Mouse (Mus musculus) adrenal gland, postnatal 4 days (tissue): ENCODE results near the gene Tmem52. TPM values are rescaled to one million over a fixed set of nuclear protein-coding genes. Genes with fewer than 3 reads are reported as not detected.
"Not testable (repeated sequence)": the region's sequence is repeated elsewhere in the genome, so short reads cannot be mapped to it uniquely, and the experiment has no call there.

Source experiments
- DNase-seq, 2 experiments: peaks; one replicate each; pipeline ENCODE4 v3.0.0; 2021 to 2022; ENCODE audit warnings: low spot score in 2 of 2, mixed read lengths in 2 of 2
- total RNA-seq, 2 experiments: library from RNA; stranded (reverse); gene quantifications; 2 replicates each; pipeline ENCODE4 v1.2.3; 2021

Gene Tmem52
- total RNA-seq, 2 experiments from 2014 or later: 7.4 to 14.4 TPM

DNA sequence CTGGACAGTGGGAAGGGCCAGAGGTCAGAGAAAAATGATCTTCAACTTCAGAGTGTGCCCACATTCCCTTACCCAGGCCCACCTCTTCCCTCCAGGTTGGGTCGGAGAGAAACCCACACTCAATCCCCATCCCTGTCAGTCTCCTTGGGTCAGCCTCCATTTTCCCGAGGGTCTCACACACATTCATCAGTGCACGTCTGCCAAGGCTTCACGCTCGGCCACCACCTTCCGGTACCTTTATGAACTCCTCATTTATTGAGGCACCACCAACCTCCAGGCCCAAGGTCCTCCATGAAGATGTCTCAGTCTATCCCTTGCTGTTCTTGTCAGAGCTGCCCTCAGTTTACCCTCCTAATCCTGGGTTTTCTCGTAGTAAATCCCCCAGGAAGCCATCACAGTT lies 2.1 kb downstream of the Tmem52 start:
- DNase-seq: no peak

GRCm38 (mm10) chr4:155471406-155471805 lies 2.5 kb downstream of the Tmem52 start:
- DNase-seq: no peak

DNA sequence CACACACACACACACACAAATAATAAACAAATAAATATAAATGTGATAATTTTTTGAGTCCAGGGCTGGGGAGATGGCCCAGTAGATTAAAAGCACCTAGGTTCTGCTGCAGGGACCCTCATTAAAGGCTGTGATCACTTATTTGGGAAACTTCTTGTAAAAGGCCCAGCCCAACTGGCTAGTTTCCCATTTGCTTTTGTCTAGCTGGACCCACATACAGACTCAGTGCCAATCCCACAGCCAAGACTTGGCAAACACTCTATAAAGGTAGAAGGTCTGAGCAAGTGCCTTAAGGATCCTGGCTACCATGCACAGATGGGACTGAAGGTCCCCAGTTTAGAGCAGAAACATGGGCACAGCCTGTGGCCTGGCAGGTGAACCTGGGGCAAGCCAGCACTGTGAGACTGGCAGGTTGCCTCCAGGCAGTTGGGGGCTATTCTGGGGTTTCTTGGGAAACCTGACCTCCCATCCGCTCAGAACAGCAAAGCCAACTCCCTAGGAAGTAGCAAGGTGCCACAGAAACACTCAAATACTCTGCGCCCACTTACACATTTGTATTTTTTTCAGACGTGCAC lies 3.9 kb downstream of the Tmem52 start:
- no peak for DNase-seq

GRCm38 (mm10) chr4:155473319-155473718 lies 4.4 kb downstream of the Tmem52 start:
- peak in 1 of 2 experiments; percentile 46 for DNase-seq

- DNase-seq: not testable (repeated sequence)
These were observed 4.9 kb downstream of the Tmem52 start for GRCm38 (mm10) chr4:155473796-155474195.

DNA sequence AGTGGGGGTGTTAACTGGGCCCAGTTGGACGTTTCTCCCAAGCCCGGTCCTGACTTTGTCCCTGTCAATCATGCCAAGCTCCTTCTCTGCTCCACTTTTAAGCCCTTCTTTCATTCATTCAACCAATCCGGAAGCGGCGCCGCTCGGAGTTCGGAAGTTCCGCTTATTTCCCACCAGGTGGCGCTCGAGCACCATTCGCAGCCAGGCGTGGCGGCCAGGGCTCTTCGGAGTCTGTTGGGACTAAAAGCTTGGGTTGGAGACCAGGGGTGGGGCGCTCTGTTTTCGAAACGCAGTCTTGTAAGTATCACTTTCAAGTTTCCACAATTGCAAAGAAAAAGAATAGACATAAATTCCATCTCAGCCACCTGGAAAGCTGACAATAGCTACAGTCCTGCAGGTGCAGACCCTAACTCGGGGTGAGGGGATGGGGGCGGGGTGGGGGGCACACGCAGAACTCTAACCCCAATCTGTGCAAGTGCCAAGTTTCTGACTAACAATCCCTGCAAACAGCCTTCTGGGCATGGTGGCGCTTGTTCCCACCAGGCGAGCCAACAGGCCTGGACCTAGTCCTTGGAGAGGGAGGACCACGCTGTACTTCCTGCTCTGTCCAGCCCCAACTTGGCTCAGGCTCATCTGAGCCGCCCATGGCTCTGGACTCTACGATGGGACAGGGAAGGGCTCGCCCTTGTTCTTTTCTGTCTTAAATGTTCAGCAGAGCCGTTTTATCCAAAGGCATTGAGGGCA lies 12.6 kb downstream of the Tmem52 start:
- DNase-seq: peak; percentile 66 to 73

GRCm38 (mm10) chr4:155482125-155482480 lies 13.2 kb downstream of the Tmem52 start:
- no peak for DNase-seq

DNA sequence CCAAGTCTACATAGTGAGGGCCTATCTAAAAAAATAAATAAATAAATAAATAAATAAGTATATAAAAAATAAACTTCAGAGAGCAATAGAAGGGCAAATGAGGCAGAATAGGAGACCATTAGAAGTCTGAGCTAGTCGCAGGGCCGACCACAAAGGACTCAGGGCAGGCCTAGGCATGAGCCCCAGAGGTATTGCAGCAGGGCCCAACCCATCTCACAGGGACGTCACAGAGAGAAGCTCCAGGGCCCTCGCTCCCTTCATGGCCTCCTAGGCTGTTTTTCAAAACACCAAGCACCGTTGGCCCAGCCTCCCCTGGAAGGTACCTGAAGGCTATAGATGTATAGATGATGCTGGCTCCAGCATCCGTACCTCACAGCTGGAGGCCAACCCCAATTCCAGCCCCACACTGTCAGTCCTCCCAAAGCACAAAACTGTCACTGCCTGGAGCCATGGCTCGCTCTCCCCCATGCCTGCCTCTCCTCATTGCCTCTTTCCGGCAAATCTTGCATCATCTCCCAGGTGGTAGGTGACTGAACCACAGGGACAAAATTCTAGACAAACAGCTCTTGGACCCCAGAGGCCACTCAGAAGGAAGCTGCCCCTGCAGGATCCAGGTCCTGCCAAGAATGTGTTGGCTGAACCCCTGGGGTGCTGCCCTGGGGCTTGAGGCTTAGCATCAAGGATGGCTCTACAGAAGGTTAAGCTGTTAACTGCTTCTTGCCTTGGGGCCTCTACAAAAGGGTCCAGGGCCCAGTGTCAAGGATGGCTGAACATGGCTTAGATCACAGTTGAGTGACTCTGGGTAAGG lies 14.0 kb downstream of the Tmem52 start:
- no peak for DNase-seq

- no peak for DNase-seq
These were observed 16.6 kb downstream of the Tmem52 start for GRCm38 (mm10) chr4:155485521-155485920.

- no peak for DNase-seq
These were observed 18.8 kb downstream of the Tmem52 start for GRCm38 (mm10) chr4:155487746-155488145.

DNA sequence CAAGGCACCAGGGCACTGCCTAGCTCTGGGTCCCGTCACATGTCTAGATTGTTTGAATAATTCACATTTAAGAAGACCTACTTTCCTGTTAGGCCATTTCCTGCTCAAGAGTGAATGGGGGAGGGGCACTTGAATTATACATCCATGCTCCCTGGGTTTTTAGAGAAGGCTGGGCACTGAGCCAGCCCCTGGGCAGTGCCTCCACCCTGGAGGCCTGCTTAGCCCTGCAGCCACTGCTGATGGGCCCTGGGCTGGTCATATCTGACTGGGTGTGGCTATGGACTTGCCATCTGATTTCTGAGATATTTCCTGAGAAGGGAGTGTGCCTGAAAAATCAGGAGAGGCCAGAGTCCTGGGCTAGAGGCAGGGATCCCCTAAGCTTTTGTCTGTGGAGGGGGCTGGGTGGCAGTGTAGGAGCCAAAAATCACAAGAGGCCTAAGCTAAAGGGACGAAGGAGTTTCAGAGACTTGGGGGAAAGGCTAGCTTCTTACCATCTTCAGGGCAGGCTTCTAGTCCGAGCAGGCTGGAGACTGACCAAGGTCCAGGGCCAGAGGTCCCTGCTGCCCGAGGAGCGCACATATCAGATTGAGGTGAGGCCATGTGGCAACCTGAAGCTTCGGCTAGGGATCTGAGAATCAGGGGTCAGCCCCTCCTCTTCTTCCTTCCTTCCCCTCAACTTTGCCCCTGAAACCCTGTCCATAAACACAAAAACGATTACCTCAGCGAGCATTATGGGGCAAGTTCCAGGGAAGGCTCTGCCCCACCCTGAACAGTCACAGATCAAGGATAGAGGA lies 19.5 kb downstream of the Tmem52 start:
- peak in 1 of 2 experiments; percentile 51 for DNase-seq

- no peak for DNase-seq
These were observed 20.4 kb downstream of the Tmem52 start for GRCm38 (mm10) chr4:155489101-155489970.

DNA sequence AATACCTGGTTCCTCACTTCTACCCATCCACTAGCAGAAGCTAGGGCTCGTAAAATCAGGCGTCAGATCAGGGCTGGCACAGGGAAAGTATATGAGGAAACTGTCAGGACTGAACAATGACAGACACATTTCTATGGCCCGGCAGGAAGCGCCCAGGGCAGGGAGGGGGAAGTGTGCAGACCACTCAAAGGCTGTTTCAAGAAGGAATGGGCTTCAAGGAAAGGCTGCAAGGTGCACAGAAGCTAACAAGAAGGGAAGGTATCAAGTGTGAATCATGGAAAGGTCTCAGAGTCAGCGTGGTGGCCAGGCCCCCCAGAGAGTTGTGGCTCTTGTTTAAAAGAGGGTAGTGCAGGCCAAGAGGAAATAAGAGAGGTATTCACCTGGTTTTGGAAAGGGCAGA lies 21.5 kb downstream of the Tmem52 start:
- no peak for DNase-seq

DNA sequence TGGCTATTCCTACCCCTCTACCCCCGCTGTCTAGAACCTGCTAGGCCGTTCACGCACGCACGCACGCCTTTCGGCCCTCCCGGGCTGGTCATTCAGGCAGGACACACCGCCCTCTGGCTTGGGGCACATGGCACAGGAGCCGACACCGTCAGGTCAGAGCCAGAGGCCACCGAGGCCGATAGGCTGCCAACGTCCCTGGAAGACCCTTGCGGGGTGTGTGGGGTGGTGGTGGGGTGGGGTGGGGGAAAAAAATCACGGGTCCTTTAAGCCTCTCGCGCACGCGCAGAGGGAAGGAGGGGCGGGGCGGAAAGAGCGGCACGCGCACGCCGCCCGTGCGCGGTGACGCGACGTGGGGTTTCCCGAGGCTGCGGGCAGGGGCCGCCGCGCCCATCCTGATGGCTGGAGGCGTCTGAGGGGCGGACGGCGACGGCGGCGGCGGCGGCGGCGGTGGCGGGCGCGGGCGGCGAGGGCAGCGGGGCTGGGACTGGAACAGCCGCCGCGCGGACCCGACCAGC lies 22.1 kb downstream of the Tmem52 start, which contains the start of gene Gnb1:
Gnb1 (plus strand) TSS at position 372 of the 515 bp plus-strand sequence.
- DNase-seq: peak; percentile 86 to 90

GRCm38 (mm10) chr4:155491529-155492130 lies 22.7 kb downstream of the Tmem52 start:
- no peak for DNase-seq

GRCm38 (mm10) chr4:155492131-155492633 lies 23.3 kb downstream of the Tmem52 start:
- no peak for DNase-seq

GRCm38 (mm10) chr4:155494891-155495290 lies 26.0 kb downstream of the Tmem52 start:
- DNase-seq: no peak

- DNase-seq: no peak
These were observed 29.0 kb downstream of the Tmem52 start for GRCm38 (mm10) chr4:155497963-155498362.

GRCm38 (mm10) chr4:155501126-155501525 lies 32.2 kb downstream of the Tmem52 start:
- DNase-seq: no peak
